Mouse (Mus musculus): ENCODE data around the gene Cacna1g.
"Not testable (repeated sequence)": the region's sequence is repeated elsewhere in the genome, so short reads cannot be mapped to it uniquely, and the experiment has no call there.

Cacna1g gene

DNA sequence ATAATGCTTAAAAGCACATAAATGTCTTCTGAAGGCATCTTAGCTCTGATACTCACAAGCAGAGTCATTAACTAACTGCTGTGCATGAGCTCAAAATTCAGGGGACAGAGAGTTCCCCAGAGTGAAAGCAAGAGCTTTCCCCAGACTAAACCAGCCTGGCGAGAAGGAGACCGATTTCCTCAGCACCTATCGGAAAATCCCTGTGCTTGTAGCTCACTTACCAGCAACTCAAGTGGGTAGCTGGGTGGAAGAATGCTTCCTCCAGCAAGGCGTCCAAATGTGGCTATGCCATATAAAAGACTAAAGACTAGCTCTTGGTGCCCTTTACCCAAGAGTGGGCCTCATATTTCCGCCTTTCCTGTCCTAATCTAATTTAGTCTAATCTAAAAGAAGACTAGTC is 71.3 kb downstream of the Cacna1g start:
- no peak for DNase-seq (ENCODE audit: low spot score)

GRCm38 (mm10) chr11:94402029-94402428 is 72.0 kb downstream of the Cacna1g start:
- DNase-seq (ENCODE audit: low spot score) = not testable (repeated sequence)

DNA sequence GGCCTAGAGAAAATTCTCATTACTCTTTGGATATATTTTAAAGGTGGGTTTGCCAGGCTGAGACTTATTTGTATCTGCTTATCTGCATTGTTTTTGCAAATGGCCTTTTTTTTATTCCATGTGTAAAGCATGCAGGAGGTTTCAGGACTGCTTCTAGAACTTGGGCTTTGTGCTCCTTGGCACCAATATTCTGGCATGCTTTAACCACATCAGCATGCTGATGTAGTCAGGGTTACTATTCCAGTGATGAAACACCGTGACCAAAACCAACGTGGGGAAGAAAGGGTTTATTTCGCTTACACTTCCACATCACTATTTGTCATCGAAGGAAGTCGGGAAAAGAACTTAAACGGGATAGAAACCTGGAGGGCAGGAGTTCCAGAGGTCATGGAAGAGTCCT is 73.0 kb downstream of the Cacna1g start:
- no peak for DNase-seq (ENCODE audit: low spot score)

DNA sequence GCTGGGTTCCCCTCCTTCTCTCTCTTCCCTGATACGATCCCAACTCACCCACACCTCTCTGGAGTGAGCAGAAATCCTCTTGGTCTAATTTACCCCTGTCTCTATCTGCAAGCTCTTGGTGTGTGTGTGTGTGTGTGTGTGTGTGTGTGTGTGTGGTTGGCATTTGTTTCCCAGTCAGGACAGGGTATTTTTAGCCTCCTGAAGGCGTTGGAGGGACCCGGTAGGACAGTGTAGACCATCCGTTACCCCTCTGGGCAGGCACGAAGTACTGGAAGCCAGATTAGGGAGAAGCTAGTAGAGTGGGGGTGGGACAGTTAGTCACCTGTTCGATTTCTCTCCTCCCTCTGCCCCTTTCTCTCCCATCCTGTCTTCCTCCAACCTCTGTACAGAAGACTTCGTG is 79.9 kb downstream of the Cacna1g start:
- no peak for DNase-seq (ENCODE audit: low spot score)

- not testable (repeated sequence) for DNase-seq (ENCODE audit: low spot score)
Observed at GRCm38 (mm10) chr11:94393490-94393889, 80.5 kb downstream of the Cacna1g start.

GRCm38 (mm10) chr11:94392672-94393109 is 81.3 kb downstream of the Cacna1g start, which contains the start of gene Abcc3:
TSS of gene Abcc3 (minus strand) at chr11:94392997.
- DNase-seq (ENCODE audit: low spot score) = no peak

GRCm38 (mm10) chr11:94391661-94392060 is 82.3 kb downstream of the Cacna1g start:
- no peak for DNase-seq (ENCODE audit: low spot score)

- DNase-seq (ENCODE audit: low spot score) = no peak
Observed at GRCm38 (mm10) chr11:94390825-94391224, 83.2 kb downstream of the Cacna1g start.

DNA sequence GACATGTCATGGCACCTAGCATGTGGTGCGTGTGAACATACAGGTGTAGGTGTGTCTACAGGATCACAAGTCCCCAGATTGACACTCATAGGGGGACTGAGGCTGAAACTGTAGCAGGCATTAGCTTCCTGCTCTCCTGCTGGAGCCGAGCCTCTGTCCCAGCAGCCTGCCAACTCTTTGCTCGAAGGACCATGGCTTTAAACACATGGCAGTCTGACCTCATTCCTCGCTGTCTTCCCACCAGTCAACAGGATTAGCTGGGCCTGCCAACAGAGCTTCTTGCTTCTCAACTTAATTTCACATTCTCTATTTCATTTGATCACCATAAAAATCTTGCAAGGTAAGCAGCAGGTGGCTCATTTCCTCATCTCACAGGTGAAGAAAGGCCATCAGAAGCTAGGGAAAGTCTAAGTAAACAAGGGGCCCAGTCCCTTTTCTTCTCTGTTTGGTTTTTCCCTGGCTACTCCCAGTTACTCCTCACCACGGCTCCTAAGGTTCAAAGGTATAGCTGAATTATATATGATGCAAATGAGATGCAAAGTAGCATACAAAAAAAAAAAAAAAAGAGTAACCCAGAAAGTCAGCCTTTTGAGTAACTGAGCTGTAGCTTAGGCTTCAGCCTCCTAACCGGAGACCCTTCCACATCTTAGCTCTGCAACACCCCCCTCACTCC is 84.1 kb downstream of the Cacna1g start:
- no peak for DNase-seq (ENCODE audit: low spot score)

- DNase-seq (ENCODE audit: low spot score) = no peak
Observed at GRCm38 (mm10) chr11:94389021-94389420, 85.0 kb downstream of the Cacna1g start.

DNA sequence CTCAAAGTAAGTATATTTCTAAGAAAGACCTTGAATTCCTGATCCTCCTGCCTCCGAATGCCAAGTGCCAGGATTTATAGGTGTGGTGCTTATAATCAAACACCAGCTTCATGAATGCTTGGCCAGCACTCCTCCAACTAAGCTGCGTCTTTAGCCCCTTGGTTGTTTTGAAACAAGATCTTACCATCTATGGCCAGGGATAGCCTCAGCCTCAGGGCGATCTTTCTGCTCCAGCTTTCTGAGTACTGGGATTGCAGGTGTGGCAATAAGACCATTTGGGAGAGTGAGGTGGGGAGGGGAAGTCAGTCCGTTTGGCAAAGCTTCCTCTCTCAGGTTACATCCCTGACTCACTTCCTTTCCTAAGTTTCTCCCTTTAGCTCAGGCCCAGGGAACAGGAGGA is 86.2 kb downstream of the Cacna1g start:
- no peak for DNase-seq (ENCODE audit: low spot score)

DNA sequence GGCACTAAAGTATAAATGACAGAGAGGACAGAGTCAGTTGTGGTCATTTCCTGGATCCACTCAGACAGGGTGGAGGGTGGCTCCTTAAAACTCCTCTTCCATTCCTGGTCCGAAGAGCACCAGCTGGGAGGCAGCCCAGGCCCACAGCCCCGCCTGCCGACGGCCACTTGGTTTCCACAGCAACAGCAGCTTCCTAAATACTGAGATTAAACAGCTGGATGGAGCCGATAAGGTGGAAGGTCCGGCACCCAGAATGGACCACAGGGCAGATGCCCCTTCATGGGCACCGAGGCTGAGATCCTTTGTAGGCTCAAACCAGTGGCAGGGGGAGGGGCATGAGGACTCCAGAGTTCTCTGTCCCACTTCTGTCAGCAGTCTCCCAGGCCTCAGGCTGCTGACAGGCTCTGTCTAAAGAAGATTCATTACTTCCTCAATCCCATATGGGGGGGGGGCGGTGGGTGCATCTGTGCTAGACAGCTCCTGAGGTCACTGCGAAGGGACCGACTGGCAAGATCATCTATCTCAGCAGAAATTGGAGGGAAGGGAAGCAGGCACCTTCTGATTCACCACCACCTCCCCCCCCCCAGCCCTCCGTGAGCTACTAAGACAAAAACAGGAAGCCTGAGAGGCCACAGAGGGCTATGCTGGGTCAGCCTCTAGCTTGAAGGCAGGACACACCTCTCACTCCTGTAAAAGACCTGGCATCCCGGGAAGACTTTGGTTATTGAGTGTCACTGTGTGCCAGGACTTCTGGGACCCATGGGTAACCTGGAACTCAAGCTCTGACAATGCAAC is 87.8 kb downstream of the Cacna1g start:
- DNase-seq (ENCODE audit: low spot score) = no peak

GRCm38 (mm10) chr11:94379736-94380135 is 94.3 kb downstream of the Cacna1g start:
- no peak for DNase-seq (ENCODE audit: low spot score)

DNA sequence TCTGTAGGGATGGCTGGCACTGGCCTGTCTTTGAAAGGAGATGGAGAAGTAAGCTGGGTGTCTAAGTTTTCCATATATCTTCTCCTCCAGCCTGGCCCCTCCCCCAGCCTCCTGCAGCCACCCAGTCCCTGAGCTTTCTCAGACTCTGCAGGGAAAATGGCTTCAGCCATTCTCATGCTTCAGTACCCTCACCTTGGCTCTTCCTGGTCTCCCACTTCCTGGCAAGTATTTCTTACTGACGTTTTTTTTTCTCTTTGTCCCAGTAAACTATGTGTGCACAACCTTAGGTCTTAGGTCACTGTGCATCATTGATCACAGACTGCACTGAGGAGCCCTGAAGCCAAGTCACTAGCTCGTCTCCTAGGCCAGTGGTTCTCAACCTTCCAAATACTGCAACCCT is 94.9 kb downstream of the Cacna1g start:
- no peak for DNase-seq (ENCODE audit: low spot score)

GRCm38 (mm10) chr11:94374276-94374948 is 99.6 kb downstream of the Cacna1g start:
- DNase-seq (ENCODE audit: low spot score) = no peak

- no peak for DNase-seq (ENCODE audit: low spot score)
Observed at GRCm38 (mm10) chr11:94370809-94371208, 103.2 kb downstream of the Cacna1g start.

- no peak for DNase-seq (ENCODE audit: low spot score)
Observed at GRCm38 (mm10) chr11:94369981-94370380, 104.0 kb downstream of the Cacna1g start.

- no peak for DNase-seq (ENCODE audit: low spot score)
Observed at GRCm38 (mm10) chr11:94365340-94365739, 108.7 kb downstream of the Cacna1g start.

- DNase-seq (ENCODE audit: low spot score) = no peak
Observed at GRCm38 (mm10) chr11:94363690-94364089, 110.3 kb downstream of the Cacna1g start.

- DNase-seq (ENCODE audit: low spot score) = no peak
Observed at GRCm38 (mm10) chr11:94362101-94362500, 111.9 kb downstream of the Cacna1g start.

DNA sequence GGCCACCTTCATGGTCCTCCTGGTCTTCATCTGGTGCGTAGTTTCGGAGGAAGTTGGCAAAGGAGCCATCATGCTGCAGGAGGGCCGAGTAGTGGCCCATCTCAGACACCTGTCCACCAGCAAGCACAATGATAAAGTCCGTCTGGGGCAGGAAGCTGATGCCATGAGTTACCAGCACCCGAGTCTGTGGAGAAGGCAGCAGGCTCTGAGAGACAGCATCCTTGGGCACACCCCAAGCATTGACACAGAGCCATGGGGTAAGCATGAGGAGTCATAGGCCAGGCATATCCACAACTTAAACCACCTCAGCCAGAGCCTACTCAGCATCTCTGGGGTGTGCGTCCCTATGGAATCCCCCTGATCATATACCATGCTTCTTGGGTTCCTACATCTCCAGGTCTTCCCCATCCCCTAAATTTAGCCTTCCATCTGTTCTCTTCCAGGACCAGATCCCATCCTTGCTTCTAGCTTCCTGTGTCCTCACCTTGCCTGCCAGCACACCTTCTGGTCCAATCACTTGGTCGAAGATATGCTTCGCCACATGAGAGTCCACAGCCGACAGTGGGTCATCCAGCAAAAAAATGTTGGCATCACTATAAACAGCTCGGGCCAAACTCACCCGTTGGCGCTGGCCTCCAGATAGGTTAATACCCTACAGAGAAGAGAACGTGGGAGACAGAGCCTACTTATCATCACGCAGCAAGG is 112.7 kb downstream of the Cacna1g start:
- DNase-seq (ENCODE audit: low spot score) = no peak

DNA sequence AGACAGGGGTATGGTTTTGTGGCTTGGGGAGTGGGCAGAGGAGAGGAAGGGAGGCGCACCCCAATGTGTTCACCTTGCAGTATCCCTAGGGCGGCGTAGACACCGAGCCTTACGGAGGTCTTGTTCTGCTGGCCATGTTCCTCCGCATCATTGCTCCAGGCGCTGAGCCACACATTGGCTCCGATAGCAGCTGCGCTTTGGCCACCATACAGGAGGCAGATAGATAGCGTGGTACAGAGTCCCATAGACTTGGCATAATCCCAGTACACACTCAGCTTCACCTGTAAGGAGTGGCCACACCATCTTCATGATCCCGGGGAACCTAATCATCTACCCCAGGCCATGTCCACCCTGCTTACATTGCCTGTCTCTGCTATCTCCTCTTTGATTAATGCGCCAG is 114.8 kb downstream of the Cacna1g start:
- DNase-seq (ENCODE audit: low spot score) = no peak

All from spleen, adult 12 weeks (tissue).